Mouse (Mus musculus): Measurements from ENCODE around the gene Arih2. TPM values are rescaled to one million over a fixed set of nuclear protein-coding genes. Genes with fewer than 3 reads are reported as not detected.

Arih2 gene
- polyA plus RNA-seq, 1 experiment from 2014 or later: 19.8 TPM

- peaks cover 29% of the 10 kb centered on the region for H3K4me1 ChIP-seq (ENCODE audit: insufficient read depth)
- 0 out of 2 replicates have a peak, but pooled peaks cover under 1% of the 10 kb centered on the region for H3K27me3 ChIP-seq (ENCODE audit: insufficient read depth, low read length)
- whole genome bisulfite sequencing (ENCODE audit: insufficient replicate concordance): 83% methylated on average over 6 of the region's 6 CpGs
- H3K27ac ChIP-seq (ENCODE audit: low read depth): peak overlapping the region; percentile 34; the same call in 1 of the 2 replicates
- no peak overlapping the region for H3K9ac ChIP-seq (replicated peaks)
- H3K4me2 ChIP-seq (ENCODE audit: low read depth, low read length): no peak overlapping the region
- H3K36me3 ChIP-seq (replicated peaks; ENCODE audit: insufficient read depth, low read length): peaks cover 8% of the 10 kb centered on the region; the same call in 1 of the 2 replicates
- DNase-seq (no peak), ATAC-seq (no peak)
- H3K9me3 ChIP-seq (ENCODE audit: low read length): no peaks in the 10 kb centered on the region
- no peak overlapping the region for H3K4me3 ChIP-seq (ENCODE audit: low read depth, low read length)
- TF ChIP-seq CTCF (IDR thresholded peaks at IDR 0.05; ENCODE audit: low read depth) (no peak), EP300 (IDR thresholded peaks at IDR 0.05; ENCODE audit: low read depth) (no peak)
Measured at GRCm38 (mm10) chr9:108687181-108687580, 38.0 kb upstream of the Arih2 start.

GRCm38 (mm10) chr9:108686475-108686887, 37.3 kb upstream of the Arih2 start:
- Histone ChIP-seq H3K4me3 (ENCODE audit: low read depth, low read length) (no peak overlapping the region), H3K36me3 (replicated peaks; ENCODE audit: insufficient read depth, low read length) (peaks cover 13% of the 10 kb centered on the region; the same call in 1 of the 2 replicates), H3K9ac (replicated peaks) (no peak overlapping the region), H3K4me1 (ENCODE audit: insufficient read depth) (peaks cover 25% of the 10 kb centered on the region), H3K4me2 (ENCODE audit: low read depth, low read length) (no peak overlapping the region), H3K9me3 (ENCODE audit: low read length) (no peaks in the 10 kb centered on the region), H3K27ac (ENCODE audit: low read depth) (peak overlapping the region; percentile 11; the same call in 1 of the 2 replicates), H3K27me3 (ENCODE audit: insufficient read depth, low read length) (no peaks in the 10 kb centered on the region)
- ATAC-seq: no peak
- 53% methylated on average over 4 of the region's 4 CpGs for WGBS (ENCODE audit: insufficient replicate concordance)
- TF ChIP-seq CTCF (IDR thresholded peaks at IDR 0.05; ENCODE audit: low read depth): no peak
- no peak for TF ChIP-seq EP300 (IDR thresholded peaks at IDR 0.05; ENCODE audit: low read depth)
- no peak for DNase-seq

- no peaks in the 10 kb centered on the region for H3K4me1 ChIP-seq (ENCODE audit: insufficient read depth)
- no peaks in the 10 kb centered on the region for H3K27me3 ChIP-seq (ENCODE audit: insufficient read depth, low read length)
- ATAC-seq (no peak), DNase-seq (no peak)
- TF ChIP-seq EP300 (IDR thresholded peaks at IDR 0.05; ENCODE audit: low read depth): no peak
- no peak for TF ChIP-seq CTCF (IDR thresholded peaks at IDR 0.05; ENCODE audit: low read depth)
- no peak overlapping the region for H3K4me3 ChIP-seq (ENCODE audit: low read depth, low read length)
- no peak overlapping the region for H3K9ac ChIP-seq (replicated peaks)
- H3K36me3 ChIP-seq (replicated peaks; ENCODE audit: insufficient read depth, low read length): peaks cover 27% of the 10 kb centered on the region
- no peak overlapping the region for H3K4me2 ChIP-seq (ENCODE audit: low read depth, low read length)
- H3K27ac ChIP-seq (ENCODE audit: low read depth): no peak overlapping the region
- WGBS (ENCODE audit: insufficient replicate concordance): 86% methylated on average over 15 of the region's 15 CpGs
- no peaks in the 10 kb centered on the region for H3K9me3 ChIP-seq (ENCODE audit: low read length)
Measured at GRCm38 (mm10) chr9:108680026-108680425, 30.8 kb upstream of the Arih2 start.

- WGBS (ENCODE audit: insufficient replicate concordance): 58% methylated on average over 2 of the region's 2 CpGs
- H3K4me3 ChIP-seq (ENCODE audit: low read depth, low read length): no peak overlapping the region
- no peaks in the 10 kb centered on the region for H3K4me1 ChIP-seq (ENCODE audit: insufficient read depth)
- peak; percentile 55 for DNase-seq
- H3K4me2 ChIP-seq (ENCODE audit: low read depth, low read length): no peak overlapping the region
- no peak overlapping the region for H3K27ac ChIP-seq (ENCODE audit: low read depth)
- H3K36me3 ChIP-seq (replicated peaks; ENCODE audit: insufficient read depth, low read length): peaks cover 20% of the 10 kb centered on the region
- H3K9me3 ChIP-seq (ENCODE audit: low read length): no peaks in the 10 kb centered on the region
- H3K9ac ChIP-seq (replicated peaks): no peak overlapping the region
- TF ChIP-seq EP300 (IDR thresholded peaks at IDR 0.05; ENCODE audit: low read depth): no peak
- TF ChIP-seq CTCF (IDR thresholded peaks at IDR 0.05; ENCODE audit: low read depth): peak; percentile 62
- ATAC-seq: no peak
- no peaks in the 10 kb centered on the region for H3K27me3 ChIP-seq (ENCODE audit: insufficient read depth, low read length)
Measured at GRCm38 (mm10) chr9:108673151-108673550, 24.0 kb upstream of the Arih2 start.

- H3K9me3 ChIP-seq (ENCODE audit: low read length): no peaks in the 10 kb centered on the region
- no peak for DNase-seq
- H3K27ac ChIP-seq (ENCODE audit: low read depth): no peak overlapping the region
- TF ChIP-seq EP300 (IDR thresholded peaks at IDR 0.05; ENCODE audit: low read depth): no peak
- peak; percentile 61 for TF ChIP-seq CTCF (IDR thresholded peaks at IDR 0.05; ENCODE audit: low read depth)
- no peak overlapping the region for H3K4me2 ChIP-seq (ENCODE audit: low read depth, low read length)
- no peaks in the 10 kb centered on the region for H3K4me1 ChIP-seq (ENCODE audit: insufficient read depth)
- no peaks in the 10 kb centered on the region for H3K27me3 ChIP-seq (ENCODE audit: insufficient read depth, low read length)
- WGBS (ENCODE audit: insufficient replicate concordance): 79% methylated on average over 8 of the region's 8 CpGs
- no peak overlapping the region for H3K4me3 ChIP-seq (ENCODE audit: low read depth, low read length)
- ATAC-seq: no peak
- H3K9ac ChIP-seq (replicated peaks): no peak overlapping the region
- peaks cover 20% of the 10 kb centered on the region for H3K36me3 ChIP-seq (replicated peaks; ENCODE audit: insufficient read depth, low read length)
Measured at GRCm38 (mm10) chr9:108669875-108670274, 20.7 kb upstream of the Arih2 start.

GRCm38 (mm10) chr9:108662660-108663059, 13.5 kb upstream of the Arih2 start:
- peak overlapping the region; percentile 80 for H3K27ac ChIP-seq (ENCODE audit: low read depth)
- ATAC-seq: peak; percentile 16; the same call in 1 of the 2 replicates
- H3K36me3 ChIP-seq (replicated peaks; ENCODE audit: insufficient read depth, low read length): no peaks in the 10 kb centered on the region
- no peak for DNase-seq
- H3K4me1 ChIP-seq (ENCODE audit: insufficient read depth): peaks cover 3% of the 10 kb centered on the region
- peak overlapping the region; percentile 78 for H3K4me3 ChIP-seq (ENCODE audit: low read depth, low read length)
- H3K9me3 ChIP-seq (ENCODE audit: low read length): no peaks in the 10 kb centered on the region
- H3K9ac ChIP-seq (replicated peaks): peak overlapping the region; percentile 72
- peak overlapping the region; percentile 89 for H3K4me2 ChIP-seq (ENCODE audit: low read depth, low read length)
- TF ChIP-seq EP300 (IDR thresholded peaks at IDR 0.05; ENCODE audit: low read depth) (no peak), CTCF (IDR thresholded peaks at IDR 0.05; ENCODE audit: low read depth) (no peak)
- no peaks in the 10 kb centered on the region for H3K27me3 ChIP-seq (ENCODE audit: insufficient read depth, low read length)
- WGBS (ENCODE audit: insufficient replicate concordance): 35% methylated on average over 6 of the region's 6 CpGs
